Mouse (Mus musculus) forebrain, embryonic 15.5 days (tissue): ENCODE results near the gene Tmem11. TPM values are rescaled to one million over a fixed set of nuclear protein-coding genes. Genes with fewer than 3 reads are reported as not detected.

Source experiments
- ATAC-seq: fragments of 200-750 bp; cut with Nextera tagmentation; replicated peaks from 2 replicates; pipeline ENCODE4 v1.8.0; 2017; ENCODE audit warnings: mild to moderate bottlenecking, moderate TSS enrichment, moderate library complexity
- H3K27ac ChIP-seq: fragments of 300-500 bp; sonication (generic); replicated peaks from 2 replicates; pipeline ENCODE4 v1.5.1; 2015; ENCODE audit warnings: mild to moderate bottlenecking, inconsistent platforms
- H3K27me3 ChIP-seq: fragments of 300-500 bp; sonication (generic); 2 replicates; pipeline ENCODE4 v1.6.1; 2015; ENCODE audit warnings: inconsistent platforms
- H3K36me3 ChIP-seq: fragments of 300-500 bp; sonication (generic); 2 replicates; pipeline ENCODE4 v1.6.1; 2015; ENCODE audit warnings: mild to moderate bottlenecking, inconsistent platforms
- H3K4me1 ChIP-seq: fragments of 300-500 bp; sonication (generic); 2 replicates; pipeline ENCODE4 v1.6.1; 2015; ENCODE audit warnings: inconsistent platforms
- H3K4me2 ChIP-seq: fragments of 300-500 bp; sonication (generic); replicated peaks from 2 replicates; pipeline ENCODE4 v1.6.1; 2015; ENCODE audit warnings: mild to moderate bottlenecking, inconsistent platforms
- H3K4me3 ChIP-seq: fragments of 300-500 bp; sonication (generic); 2 replicates; pipeline ENCODE4 v1.5.1; 2015; ENCODE audit warnings: mild to moderate bottlenecking, inconsistent platforms
- H3K9ac ChIP-seq: fragments of 300-500 bp; sonication (generic); replicated peaks from 2 replicates; pipeline ENCODE4 v1.6.1; 2015; ENCODE audit warnings: mild to moderate bottlenecking, inconsistent platforms
- H3K9me3 ChIP-seq: fragments of 300-500 bp; sonication (generic); 2 replicates; pipeline ENCODE4 v1.6.1; 2016; ENCODE audit warnings: inconsistent platforms
- WGBS: fragments of 180-500 bp; shearing (Covaris S2); methylation state at CpG from one replicate; pipeline ENCODE4 v1.1.7; 2015; ENCODE audit warnings: mixed read lengths; 5-methylcytosine and 5-hydroxymethylcytosine counted together
- polyA plus RNA-seq: library from polyadenylated mRNA; unstranded; fragments of >200 nt; fragmentation: Nextera tagmentation; extraction: Ambion mirVana; gene quantifications from 2 replicates; pipeline ENCODE4 v1.2.1, GENCODE M21; 2015

The Tmem11 gene
- polyA plus RNA-seq, 1 experiment from 2014 or later, result 54.6 TPM

- no peak overlapping the region for H3K4me2 ChIP-seq
- no peak overlapping the region for H3K4me3 ChIP-seq
- no peaks in the 10 kb centered on the region for H3K9me3 ChIP-seq
- WGBS, result 76% methylated on average over 5 of the region's 5 CpGs
- H3K9ac ChIP-seq, result no peak overlapping the region
- H3K36me3 ChIP-seq, result no peaks in the 10 kb centered on the region
- H3K4me1 ChIP-seq, result no peaks in the 10 kb centered on the region
- no peak for ATAC-seq
- H3K27ac ChIP-seq, result no peak overlapping the region
- H3K27me3 ChIP-seq, result no peaks in the 10 kb centered on the region
Observed at GRCm38 (mm10) chr11:60816398-60816797, 62.7 kb downstream of the Tmem11 start.

Other genes starting within 250 kb of the Tmem11 start
- 81.5 and 81.8 TPM in 2 replicates for gene Llgl1, start 179.5 kb downstream of the Tmem11 start, polyA plus RNA-seq
- gene Flii, start 152.0 kb downstream of the Tmem11 start, polyA plus RNA-seq, result 72.5 and 73.0 TPM in 2 replicates
- 21.8 and 25.2 TPM in 2 replicates for gene Mief2, start 150.9 kb downstream of the Tmem11 start, polyA plus RNA-seq
- 10.0 and 11.5 TPM in 2 replicates for gene Top3a, start 101.9 kb downstream of the Tmem11 start, polyA plus RNA-seq
- gene Smcr8, start 101.7 kb downstream of the Tmem11 start, polyA plus RNA-seq, result 6.5 and 6.7 TPM in 2 replicates
- gene Shmt1, start 67.6 kb downstream of the Tmem11 start, polyA plus RNA-seq, result 19.2 and 19.8 TPM in 2 replicates
- 31.0 and 32.3 TPM in 2 replicates for gene Dhrs7b, start 48.6 kb downstream of the Tmem11 start, polyA plus RNA-seq
- gene Natd1, start 35.5 kb upstream of the Tmem11 start, polyA plus RNA-seq, result 34.5 and 38.0 TPM in 2 replicates
- gene Map2k3, start 52.8 kb upstream of the Tmem11 start, polyA plus RNA-seq, result 31.6 and 32.0 TPM in 2 replicates
- 1.6 TPM in 2 replicates for gene Kcnj12, start 143.3 kb upstream of the Tmem11 start, polyA plus RNA-seq
- 0.78 and 0.91 TPM in 2 replicates for gene Tnfrsf13b, start 247.5 kb upstream of the Tmem11 start, polyA plus RNA-seq